Mouse (Mus musculus) myocyte (in vitro differentiated cells): ENCODE measurements at regions not wholly inside any gene's neighbourhood (a gene's known extent, or its start where the extent isn't known, plus 50 kb on each side); places are given as distances from the start of the nearest gene placed in this dataset.

Experiments used
- H3K27me3 ChIP-seq: one replicate; pipeline ENCODE4 v1.6.1; 2011; ENCODE audit not compliant: control insufficient read depth, insufficient read depth, insufficient read length
- H3K36me3 ChIP-seq: one replicate; pipeline ENCODE4 v1.6.1; 2011; ENCODE audit not compliant: control insufficient read depth, insufficient read depth
- H3K4me2 ChIP-seq: one replicate; pipeline ENCODE4 v1.6.1; 2011; ENCODE audit warnings: low read depth, control low read depth
- H3K4me3 ChIP-seq: one replicate; pipeline ENCODE4 v1.5.1; 2011; ENCODE audit warnings: mild to moderate bottlenecking, control low read depth, moderate library complexity
- H3K79me2 ChIP-seq: one replicate; pipeline ENCODE4 v1.6.1; 2011; ENCODE audit not compliant: control insufficient read depth, insufficient read depth
- H3ac ChIP-seq: one replicate; pipeline ENCODE4 v1.6.1; 2011; ENCODE audit not compliant: control insufficient read depth, insufficient read length
- CEBPB ChIP-seq: IDR thresholded peaks from 2 replicates; pipeline ENCODE4 v1.6.1; 2011; ENCODE audit warnings: mild to moderate bottlenecking, moderate library complexity; ENCODE audit not compliant: poor library complexity, insufficient read depth, severe bottlenecking
- E2F4 ChIP-seq: IDR thresholded peaks from one replicate; pipeline ENCODE4 v1.6.1; 2011; ENCODE audit warnings: mild to moderate bottlenecking, control low read depth, moderate library complexity; ENCODE audit not compliant: insufficient read depth
- MAX ChIP-seq: IDR thresholded peaks from one replicate; pipeline ENCODE4 v1.6.1; 2011; ENCODE audit warnings: low read depth, mild to moderate bottlenecking, control low read depth
- MYOD1 ChIP-seq, 3 experiments: IDR thresholded peaks; one replicate each; pipeline ENCODE4 v1.6.1; 2011; ENCODE audit warnings: control low read depth in 2 of 3, low read depth in 2 of 3, mild to moderate bottlenecking in 2 of 3, moderate library complexity in 1 of 3; ENCODE audit not compliant: insufficient read length in 2 of 3, control insufficient read depth in 1 of 3
- MYOG ChIP-seq, 3 experiments: IDR thresholded peaks; one replicate each; pipeline ENCODE4 v1.6.1; 2011; ENCODE audit warnings: control low read depth in 2 of 3, low read depth in 2 of 3, mild to moderate bottlenecking in 2 of 3; ENCODE audit not compliant: insufficient read length in 2 of 3, control insufficient read depth in 1 of 3, insufficient read depth in 1 of 3
- POLR2A ChIP-seq: IDR thresholded peaks from one replicate; pipeline ENCODE4 v1.6.1; 2011; ENCODE audit warnings: low read depth, mild to moderate bottlenecking, control low read depth, moderate library complexity; ENCODE audit not compliant: insufficient read length
- POLR2AphosphoS2 ChIP-seq: IDR thresholded peaks from one replicate; pipeline ENCODE4 v1.6.1; 2011; ENCODE audit warnings: low read depth, control low read depth; ENCODE audit not compliant: insufficient read length
- REST ChIP-seq: IDR thresholded peaks from one replicate; pipeline ENCODE4 v1.6.1; 2011; ENCODE audit warnings: mild to moderate bottlenecking, control low read depth, moderate library complexity; ENCODE audit not compliant: insufficient read depth, insufficient read length
- SRF ChIP-seq: IDR thresholded peaks from one replicate; pipeline ENCODE4 v1.6.1; 2011; ENCODE audit warnings: low read depth; ENCODE audit not compliant: control insufficient read depth, insufficient read length
- TCF12 ChIP-seq: IDR thresholded peaks from one replicate; pipeline ENCODE4 v1.6.1; 2011; ENCODE audit warnings: mild to moderate bottlenecking, control low read depth; ENCODE audit not compliant: poor library complexity, insufficient read depth, severe bottlenecking
- TCF3 ChIP-seq: IDR thresholded peaks from one replicate; pipeline ENCODE4 v1.6.1; 2011; ENCODE audit warnings: low read depth, control low read depth; ENCODE audit not compliant: insufficient read length
- USF1 ChIP-seq: IDR thresholded peaks from one replicate; pipeline ENCODE4 v1.6.1; 2011; ENCODE audit warnings: low read depth, mild to moderate bottlenecking, control low read depth, moderate library complexity

- Histone ChIP-seq H3K4me3 (no peak overlapping the region), H3K4me2 (no peak overlapping the region), H3K79me2 (no peaks in the 10 kb centered on the region), H3K27me3 (peaks cover 6% of the 10 kb centered on the region), H3K36me3 (no peaks in the 10 kb centered on the region), H3ac (no peak overlapping the region)
- no peak for TF ChIP-seq MYOG (IDR thresholded peaks at IDR 0.05; ENCODE audit: control insufficient read depth in 1 of 3, insufficient read depth in 1 of 3, insufficient read length in 2 of 3, low read depth in 2 of 3)
- TF ChIP-seq POLR2AphosphoS2: no peak
- no peak for TF ChIP-seq POLR2A
- no peak for TF ChIP-seq MAX
- no peak for TF ChIP-seq E2F4
- TF ChIP-seq TCF3: no peak
- TF ChIP-seq TCF12: no peak
- no peak for TF ChIP-seq MYOD1 (IDR thresholded peaks at IDR 0.05; ENCODE audit: control insufficient read depth in 1 of 3, insufficient read length in 2 of 3, low read depth in 2 of 3)
- no peak for TF ChIP-seq SRF
- TF ChIP-seq CEBPB: no peak
- no peak for TF ChIP-seq REST
Measured at GRCm38 (mm10) chr1:61050346-61050745, 72.6 kb downstream of the Icos start.

- H3K79me2 ChIP-seq: no peaks in the 10 kb centered on the region
- H3K27me3 ChIP-seq: peaks cover 6% of the 10 kb centered on the region
- H3ac ChIP-seq: no peak overlapping the region
- H3K4me3 ChIP-seq: no peak overlapping the region
- no peak overlapping the region for H3K4me2 ChIP-seq
- TF ChIP-seq USF1 (no peak), POLR2AphosphoS2 (no peak), REST (no peak), TCF3 (no peak), MAX (no peak), MYOG (IDR thresholded peaks at IDR 0.05; ENCODE audit: control insufficient read depth in 1 of 3, insufficient read depth in 1 of 3, insufficient read length in 2 of 3, low read depth in 2 of 3) (no peak), MYOD1 (IDR thresholded peaks at IDR 0.05; ENCODE audit: control insufficient read depth in 1 of 3, insufficient read length in 2 of 3, low read depth in 2 of 3) (no peak), TCF12 (no peak), CEBPB (no peak), SRF (no peak), POLR2A (no peak)
- no peaks in the 10 kb centered on the region for H3K36me3 ChIP-seq
Measured at GRCm38 (mm10) chr1:61053676-61054075, 75.9 kb downstream of the Icos start.

GRCm38 (mm10) chr1:61054391-61054790 is 76.7 kb downstream of the Icos start:
- Histone ChIP-seq H3K79me2 (no peaks in the 10 kb centered on the region), H3K36me3 (no peaks in the 10 kb centered on the region), H3K4me3 (no peak overlapping the region), H3K27me3 (peaks cover 6% of the 10 kb centered on the region), H3K4me2 (no peak overlapping the region), H3ac (no peak overlapping the region)
- no peak for TF ChIP-seq POLR2A
- no peak for TF ChIP-seq TCF3
- TF ChIP-seq MAX: no peak
- no peak for TF ChIP-seq SRF
- no peak for TF ChIP-seq MYOD1 (IDR thresholded peaks at IDR 0.05; ENCODE audit: control insufficient read depth in 1 of 3, insufficient read length in 2 of 3, low read depth in 2 of 3)
- TF ChIP-seq USF1: no peak
- TF ChIP-seq REST: no peak
- no peak for TF ChIP-seq CEBPB
- TF ChIP-seq E2F4: no peak
- no peak for TF ChIP-seq MYOG (IDR thresholded peaks at IDR 0.05; ENCODE audit: control insufficient read depth in 1 of 3, insufficient read depth in 1 of 3, insufficient read length in 2 of 3, low read depth in 2 of 3)
- TF ChIP-seq POLR2AphosphoS2: no peak
- TF ChIP-seq TCF12: no peak

- H3K79me2 ChIP-seq: no peaks in the 10 kb centered on the region
- H3K36me3 ChIP-seq: no peaks in the 10 kb centered on the region
- TF ChIP-seq MYOD1 (IDR thresholded peaks at IDR 0.05; ENCODE audit: control insufficient read depth in 1 of 3, insufficient read length in 2 of 3, low read depth in 2 of 3) (no peak), USF1 (no peak), MYOG (IDR thresholded peaks at IDR 0.05; ENCODE audit: control insufficient read depth in 1 of 3, insufficient read depth in 1 of 3, insufficient read length in 2 of 3, low read depth in 2 of 3) (no peak), REST (no peak), TCF12 (no peak), E2F4 (no peak), TCF3 (no peak), POLR2AphosphoS2 (no peak), POLR2A (no peak), MAX (no peak), CEBPB (no peak), SRF (no peak)
- H3K4me3 ChIP-seq: no peak overlapping the region
- H3ac ChIP-seq: no peak overlapping the region
- peaks cover 6% of the 10 kb centered on the region for H3K27me3 ChIP-seq
- peak overlapping the region; percentile 48 for H3K4me2 ChIP-seq
Measured at GRCm38 (mm10) chr1:61055176-61055575, 77.4 kb downstream of the Icos start.
